ENCODE assay signal across 18 mouse cellular contexts in genomic region chr14:78689950-78690349, GRCm38 (mm10).
"Had no signal": no experiment of that assay in that cellular context is flagged by ENCODE, and none has a peak within 500 bp of the region (broad histone marks: within the 10 kb centered on the region; RNA-seq: fewer than 3 reads in every experiment).

No protein-coding gene starts in this region.

- H3K27ac ChIP-seq: midbrain, embryonic 10.5 days; midbrain, embryonic 12.5 days; neural tube, embryonic 13.5 days; neural tube, embryonic 15.5 days had no signal

- H3K4me2 ChIP-seq: lung, embryonic 14.5 days; midbrain, embryonic 12.5 days; neural tube, embryonic 13.5 days; neural tube, embryonic 15.5 days had no signal

- H3K9ac ChIP-seq: lung, embryonic 14.5 days; midbrain, embryonic 12.5 days; neural tube, embryonic 13.5 days; neural tube, embryonic 15.5 days had no signal

- H3K4me3 ChIP-seq: midbrain, embryonic 10.5 days; midbrain, embryonic 12.5 days; myocyte; neural tube, embryonic 13.5 days; neural tube, embryonic 15.5 days had no signal

- ATAC-seq: midbrain, embryonic 16.5 days had no signal

- H3K9me3 ChIP-seq: midbrain, embryonic 10.5 days; midbrain, embryonic 12.5 days; neural tube, embryonic 13.5 days; neural tube, embryonic 15.5 days had no signal

- H3K27me3 ChIP-seq: midbrain, embryonic 12.5 days; neural tube, embryonic 13.5 days; neural tube, embryonic 15.5 days had no signal

- H3K36me3 ChIP-seq: midbrain, embryonic 10.5 days; midbrain, embryonic 12.5 days; neural tube, embryonic 13.5 days; neural tube, embryonic 15.5 days had no signal

- H3K4me1 ChIP-seq: midbrain, embryonic 12.5 days; neural tube, embryonic 15.5 days had no signal

- DNase-seq: lung, embryonic 14.5 days; lung, postnatal 10 days; lung, postnatal 4 days; midbrain, embryonic 14.5 days; retina, postnatal 1 day; right cerebral cortex, adult 18-20 months; right cerebral cortex, postnatal 25 days; right cerebral cortex, postnatal 4 days; spleen, adult 18-20 months; thymus, adult 18-20 months; thymus, postnatal 14 days; thymus, postnatal 36 days had no signal
